Mouse (Mus musculus) myocyte (in vitro differentiated cells): ENCODE results near the gene Slc25a42. TPM values are rescaled to one million over a fixed set of nuclear protein-coding genes. Genes with fewer than 3 reads are reported as not detected.

ENCODE experiments used
- H3K27me3 ChIP-seq: one replicate; pipeline ENCODE4 v1.6.1; 2011; ENCODE audit not compliant: control insufficient read depth, insufficient read depth, insufficient read length
- H3K36me3 ChIP-seq: one replicate; pipeline ENCODE4 v1.6.1; 2011; ENCODE audit not compliant: control insufficient read depth, insufficient read depth
- H3K4me2 ChIP-seq: one replicate; pipeline ENCODE4 v1.6.1; 2011; ENCODE audit warnings: low read depth, control low read depth
- H3K4me3 ChIP-seq: one replicate; pipeline ENCODE4 v1.5.1; 2011; ENCODE audit warnings: mild to moderate bottlenecking, control low read depth, moderate library complexity
- H3K79me2 ChIP-seq: one replicate; pipeline ENCODE4 v1.6.1; 2011; ENCODE audit not compliant: control insufficient read depth, insufficient read depth
- H3ac ChIP-seq: one replicate; pipeline ENCODE4 v1.6.1; 2011; ENCODE audit not compliant: control insufficient read depth, insufficient read length
- CEBPB ChIP-seq: IDR thresholded peaks from 2 replicates; pipeline ENCODE4 v1.6.1; 2011; ENCODE audit warnings: mild to moderate bottlenecking, moderate library complexity; ENCODE audit not compliant: poor library complexity, insufficient read depth, severe bottlenecking
- E2F4 ChIP-seq: IDR thresholded peaks from one replicate; pipeline ENCODE4 v1.6.1; 2011; ENCODE audit warnings: mild to moderate bottlenecking, control low read depth, moderate library complexity; ENCODE audit not compliant: insufficient read depth
- MAX ChIP-seq: IDR thresholded peaks from one replicate; pipeline ENCODE4 v1.6.1; 2011; ENCODE audit warnings: low read depth, mild to moderate bottlenecking, control low read depth
- MYOD1 ChIP-seq, 3 experiments: IDR thresholded peaks; one replicate each; pipeline ENCODE4 v1.6.1; 2011; ENCODE audit warnings: control low read depth in 2 of 3, low read depth in 2 of 3, mild to moderate bottlenecking in 2 of 3, moderate library complexity in 1 of 3; ENCODE audit not compliant: insufficient read length in 2 of 3, control insufficient read depth in 1 of 3
- MYOG ChIP-seq, 3 experiments: IDR thresholded peaks; one replicate each; pipeline ENCODE4 v1.6.1; 2011; ENCODE audit warnings: control low read depth in 2 of 3, low read depth in 2 of 3, mild to moderate bottlenecking in 2 of 3; ENCODE audit not compliant: insufficient read length in 2 of 3, control insufficient read depth in 1 of 3, insufficient read depth in 1 of 3
- POLR2A ChIP-seq: IDR thresholded peaks from one replicate; pipeline ENCODE4 v1.6.1; 2011; ENCODE audit warnings: low read depth, mild to moderate bottlenecking, control low read depth, moderate library complexity; ENCODE audit not compliant: insufficient read length
- POLR2AphosphoS2 ChIP-seq: IDR thresholded peaks from one replicate; pipeline ENCODE4 v1.6.1; 2011; ENCODE audit warnings: low read depth, control low read depth; ENCODE audit not compliant: insufficient read length
- REST ChIP-seq: IDR thresholded peaks from one replicate; pipeline ENCODE4 v1.6.1; 2011; ENCODE audit warnings: mild to moderate bottlenecking, control low read depth, moderate library complexity; ENCODE audit not compliant: insufficient read depth, insufficient read length
- SRF ChIP-seq: IDR thresholded peaks from one replicate; pipeline ENCODE4 v1.6.1; 2011; ENCODE audit warnings: low read depth; ENCODE audit not compliant: control insufficient read depth, insufficient read length
- TCF12 ChIP-seq: IDR thresholded peaks from one replicate; pipeline ENCODE4 v1.6.1; 2011; ENCODE audit warnings: mild to moderate bottlenecking, control low read depth; ENCODE audit not compliant: poor library complexity, insufficient read depth, severe bottlenecking
- TCF3 ChIP-seq: IDR thresholded peaks from one replicate; pipeline ENCODE4 v1.6.1; 2011; ENCODE audit warnings: low read depth, control low read depth; ENCODE audit not compliant: insufficient read length
- USF1 ChIP-seq: IDR thresholded peaks from one replicate; pipeline ENCODE4 v1.6.1; 2011; ENCODE audit warnings: low read depth, mild to moderate bottlenecking, control low read depth, moderate library complexity
- polyA plus RNA-seq: library from polyadenylated mRNA; unstranded; fragments of >200 nt; fragmentation: generic; extraction: Trizol; gene quantifications from one replicate; pipeline ENCODE4 v1.2.1, GENCODE M21; 2012; ENCODE audit warnings: missing spikeins

Gene Slc25a42
- polyA plus RNA-seq, 1 experiment: 2.6 TPM

DNA sequence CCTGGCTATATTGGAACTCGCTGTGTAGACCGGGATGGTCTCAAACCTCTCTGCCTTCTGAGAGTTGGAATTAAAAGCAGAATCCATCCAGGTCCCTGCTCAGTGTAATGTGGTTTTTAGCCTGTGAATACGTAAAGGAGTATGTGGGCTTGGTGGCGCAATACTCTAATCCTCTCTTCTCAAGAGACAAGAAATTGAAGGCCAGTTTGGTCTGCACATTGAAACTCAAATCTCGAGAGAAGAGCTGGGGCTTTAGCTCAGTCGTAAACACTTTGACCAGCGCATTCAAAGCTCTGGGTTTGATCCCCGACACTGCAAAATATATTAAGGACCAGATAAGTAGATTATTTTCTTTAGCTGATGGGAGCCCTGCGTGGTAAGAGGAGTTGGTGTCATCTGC is 72.1 kb downstream of the Slc25a42 start:
- Histone ChIP-seq H3K4me3 (peak overlapping the region; percentile 70), H3K36me3 (peaks cover 6% of the 10 kb centered on the region), H3K27me3 (no peaks in the 10 kb centered on the region), H3K4me2 (peak overlapping the region; percentile 96), H3K79me2 (peaks cover 18% of the 10 kb centered on the region), H3ac (no peak overlapping the region)
- TF ChIP-seq CEBPB: no peak
- no peak for TF ChIP-seq TCF12
- TF ChIP-seq TCF3: no peak
- TF ChIP-seq MAX: no peak

- TF ChIP-seq SRF (no peak), USF1 (peak; percentile 5), POLR2A (peak; percentile 47)
- Histone ChIP-seq H3K36me3 (no peaks in the 10 kb centered on the region), H3ac (no peak within 1 kb of the TSS), H3K79me2 (peaks cover 18% of the 10 kb centered on the region), H3K4me2 (peak within 1 kb of the TSS; percentile 96), H3K4me3 (peak within 1 kb of the TSS; percentile 70), H3K27me3 (no peaks in the 10 kb centered on the region)
These were observed 72.9 kb downstream of the Slc25a42 start, which contains the start of the genes Rfxank, Borcs8 and Mef2b for GRCm38 (mm10) chr8:70139026-70139857. Gene Rfxank (minus strand): TSS chr8:70139154. Gene Borcs8 (plus strand): TSS chr8:70139499. Gene Mef2b (plus strand): TSS chr8:70139711.

GRCm38 (mm10) chr8:70137890-70138289 is 74.2 kb downstream of the Slc25a42 start:
- no peak for TF ChIP-seq E2F4
- TF ChIP-seq MYOD1 (IDR thresholded peaks at IDR 0.05; ENCODE audit: control insufficient read depth in 1 of 3, insufficient read length in 2 of 3, low read depth in 2 of 3): no peak
- TF ChIP-seq MYOG (IDR thresholded peaks at IDR 0.05; ENCODE audit: control insufficient read depth in 1 of 3, insufficient read depth in 1 of 3, insufficient read length in 2 of 3, low read depth in 2 of 3): no peak
- no peak for TF ChIP-seq POLR2A
- TF ChIP-seq USF1: no peak
- no peak for TF ChIP-seq TCF12
- TF ChIP-seq REST: no peak
- no peak for TF ChIP-seq POLR2AphosphoS2
- H3K79me2 ChIP-seq: peaks cover 18% of the 10 kb centered on the region
- no peak overlapping the region for H3ac ChIP-seq
- peak overlapping the region; percentile 70 for H3K4me3 ChIP-seq
- no peaks in the 10 kb centered on the region for H3K27me3 ChIP-seq
- peak overlapping the region; percentile 85 for H3K4me2 ChIP-seq
- no peaks in the 10 kb centered on the region for H3K36me3 ChIP-seq

DNA sequence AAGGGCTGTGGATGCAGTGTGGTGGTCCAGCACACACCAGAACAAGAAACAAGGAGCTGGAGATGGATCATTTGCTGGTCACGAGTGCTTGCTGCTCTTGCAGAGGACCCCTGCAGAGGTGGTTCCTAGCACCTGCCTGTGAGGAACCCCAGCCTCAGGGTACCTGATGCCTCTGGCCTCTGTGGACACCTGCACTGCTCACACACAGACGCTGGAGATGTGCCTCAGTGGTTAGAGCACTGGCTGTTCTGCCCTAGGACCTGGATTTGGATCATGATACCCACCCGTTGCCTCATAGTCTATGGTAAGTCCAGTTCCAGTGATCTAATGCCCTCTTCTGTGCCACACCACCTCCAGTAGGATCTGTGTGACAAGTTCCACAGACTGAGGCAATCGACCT is 75.5 kb downstream of the Slc25a42 start:
- no peaks in the 10 kb centered on the region for H3K36me3 ChIP-seq

DNA sequence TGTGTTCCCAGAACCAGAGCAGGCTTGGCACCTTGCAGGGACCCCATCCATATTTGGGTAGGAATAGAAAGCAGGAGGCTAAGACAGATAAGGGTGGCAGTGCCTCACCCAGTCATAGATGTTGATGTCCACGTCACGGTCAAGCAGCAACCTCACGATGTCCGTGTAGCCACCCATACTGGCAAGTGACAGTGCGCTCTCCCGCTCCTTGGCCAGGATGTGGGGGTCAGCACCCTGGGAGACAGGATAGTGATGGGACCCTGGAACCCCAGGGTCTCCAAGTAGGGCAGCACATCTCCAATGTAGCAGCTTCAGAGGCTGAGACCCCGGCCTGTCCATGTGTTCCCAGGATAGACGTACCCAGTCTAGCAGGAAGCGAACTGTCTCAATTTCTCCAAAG is 77.2 kb downstream of the Slc25a42 start:
- H3K27me3 ChIP-seq: no peaks in the 10 kb centered on the region
- H3ac ChIP-seq: no peak overlapping the region
- no peak overlapping the region for H3K4me2 ChIP-seq
- H3K79me2 ChIP-seq: peaks cover 7% of the 10 kb centered on the region
- no peaks in the 10 kb centered on the region for H3K36me3 ChIP-seq
- peak; percentile 31 for TF ChIP-seq POLR2AphosphoS2
- TF ChIP-seq POLR2A: no peak
- no peak for TF ChIP-seq SRF
- TF ChIP-seq TCF3: no peak
- no peak for TF ChIP-seq USF1
- TF ChIP-seq MAX: no peak
- H3K4me3 ChIP-seq: no peak overlapping the region

More for the DNA sequence above, 75.5 kb downstream of the Slc25a42 start:
- H3K4me2 ChIP-seq: no peak overlapping the region
- no peak overlapping the region for H3K4me3 ChIP-seq
- H3ac ChIP-seq: no peak overlapping the region
- no peaks in the 10 kb centered on the region for H3K27me3 ChIP-seq
- H3K79me2 ChIP-seq: peaks cover 18% of the 10 kb centered on the region
- no peak for TF ChIP-seq CEBPB

Other genes starting within 250 kb of the Slc25a42 start
- gene Gatad2a, start 215.9 kb downstream of the Slc25a42 start, polyA plus RNA-seq: 46.7 TPM
- gene Mau2, start 169.6 kb downstream of the Slc25a42 start, polyA plus RNA-seq: 27.4 TPM
- gene Sugp1, start 169.5 kb downstream of the Slc25a42 start, polyA plus RNA-seq: 38.4 TPM
- gene Tm6sf2, start 139.4 kb downstream of the Slc25a42 start, polyA plus RNA-seq: 0.54 TPM
- 6.0 TPM for gene Hapln4, start 128.8 kb downstream of the Slc25a42 start, polyA plus RNA-seq
- gene Ncan, start 91.4 kb downstream of the Slc25a42 start, polyA plus RNA-seq: not detected
- gene Nr2c2ap, start 81.0 kb downstream of the Slc25a42 start, polyA plus RNA-seq: 41.3 TPM
- gene Rfxank, start 73.2 kb downstream of the Slc25a42 start, polyA plus RNA-seq: 11.2 TPM
- 53.0 TPM for gene Borcs8, start 72.8 kb downstream of the Slc25a42 start, polyA plus RNA-seq
- gene Mef2b, start 72.6 kb downstream of the Slc25a42 start, polyA plus RNA-seq: 0.85 TPM
- 132 TPM for gene Tmem161a, start 39.9 kb downstream of the Slc25a42 start, polyA plus RNA-seq
- gene Sugp2, start 21.9 kb upstream of the Slc25a42 start, polyA plus RNA-seq: 15.4 TPM
- 35.4 TPM for gene Armc6, start 22.2 kb upstream of the Slc25a42 start, polyA plus RNA-seq
- gene Homer3, start 70.5 kb upstream of the Slc25a42 start, polyA plus RNA-seq: 43.6 TPM
- 106 TPM for gene Ddx49, start 90.2 kb upstream of the Slc25a42 start, polyA plus RNA-seq
- gene Cope, start 90.2 kb upstream of the Slc25a42 start, polyA plus RNA-seq: 236 TPM
- 4.4 TPM for gene Cers1, start 103.5 kb upstream of the Slc25a42 start, polyA plus RNA-seq
- gene Gdf1, start 117.5 kb upstream of the Slc25a42 start, polyA plus RNA-seq: 2.6 TPM
- 35.8 TPM for gene Upf1, start 141.0 kb upstream of the Slc25a42 start, polyA plus RNA-seq
- 0.05 TPM for gene Comp, start 161.3 kb upstream of the Slc25a42 start, polyA plus RNA-seq
- 9.6 TPM for gene Crtc1, start 227.3 kb upstream of the Slc25a42 start, polyA plus RNA-seq